Mouse (Mus musculus) erythroblast, embryonic 14.5 days (primary cell): Measurements from ENCODE around the gene Gm10837.

Experiments
- GATA1 ChIP-seq: IDR thresholded peaks from 2 replicates; pipeline ENCODE4 v1.6.1; 2012; ENCODE audit warnings: low read length, inconsistent platforms, mixed read lengths
- TAL1 ChIP-seq: IDR thresholded peaks from 3 replicates; pipeline ENCODE4 v1.6.1; 2012; ENCODE audit warnings: low read length, inconsistent platforms, mixed read lengths

DNA sequence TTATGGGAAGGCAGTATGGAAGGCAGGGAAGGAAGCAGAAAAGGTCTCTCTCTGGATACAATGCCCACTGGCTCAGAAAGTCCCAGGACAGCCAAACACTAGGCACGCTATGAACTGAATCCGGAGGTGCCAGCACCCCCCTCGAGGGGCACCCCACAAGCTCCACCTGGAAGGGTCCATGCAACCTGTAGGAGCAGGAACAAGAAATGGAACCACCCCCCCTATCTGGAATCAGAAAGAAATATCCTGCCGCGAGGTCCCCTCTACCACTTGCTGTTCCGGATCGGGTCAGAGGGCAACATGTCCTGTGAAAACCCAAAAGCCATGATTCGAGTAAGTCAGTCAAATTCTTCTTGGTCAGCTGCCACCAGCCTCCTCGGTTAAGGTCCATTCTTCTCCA lies 28.4 kb upstream of the Gm10837 start:
- TF ChIP-seq GATA1 (no peak), TAL1 (no peak)
